Mouse (Mus musculus): Measurements from ENCODE around the gene Acin1. TPM values are rescaled to one million over a fixed set of nuclear protein-coding genes. Genes with fewer than 3 reads are reported as not detected.

Gene Acin1
- polyA plus RNA-seq (2012; ENCODE audit: low replicate concordance), result 173 and 343 TPM in 2 replicates

DNA sequence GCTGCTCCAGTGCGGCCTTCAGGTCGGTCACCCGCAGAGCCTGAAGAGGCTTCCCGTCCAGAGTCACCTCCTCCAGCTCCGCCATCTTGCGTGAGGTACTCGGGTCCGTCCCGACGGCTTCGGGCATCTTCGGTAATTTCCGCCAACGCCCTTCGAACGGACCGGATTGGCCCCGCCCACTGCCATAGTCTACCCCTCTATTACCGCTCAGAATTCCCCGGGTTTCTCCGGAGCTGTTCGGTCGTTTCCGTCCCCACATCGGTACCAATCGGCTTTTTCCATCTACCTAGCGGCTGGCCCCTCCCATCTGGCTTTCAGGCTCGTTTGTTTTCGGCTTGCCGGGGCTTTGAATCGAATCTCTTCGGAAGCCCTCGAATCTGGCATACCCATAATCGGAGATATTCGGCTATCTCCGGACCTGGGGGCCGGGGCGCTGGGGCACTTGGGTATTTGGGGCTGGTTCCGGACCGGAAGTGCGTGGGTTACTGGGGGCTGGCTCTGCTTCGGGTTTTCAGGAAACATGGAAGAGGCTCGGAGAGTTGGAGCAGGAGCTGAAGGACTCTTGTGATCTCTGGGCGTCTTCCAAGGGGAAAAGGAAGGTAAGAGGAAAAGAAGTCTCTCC is at the start of gene Acin1:
Gene Acin1, minus strand, starts transcription at position 410 of the 622 bp plus-strand sequence.

DNA sequence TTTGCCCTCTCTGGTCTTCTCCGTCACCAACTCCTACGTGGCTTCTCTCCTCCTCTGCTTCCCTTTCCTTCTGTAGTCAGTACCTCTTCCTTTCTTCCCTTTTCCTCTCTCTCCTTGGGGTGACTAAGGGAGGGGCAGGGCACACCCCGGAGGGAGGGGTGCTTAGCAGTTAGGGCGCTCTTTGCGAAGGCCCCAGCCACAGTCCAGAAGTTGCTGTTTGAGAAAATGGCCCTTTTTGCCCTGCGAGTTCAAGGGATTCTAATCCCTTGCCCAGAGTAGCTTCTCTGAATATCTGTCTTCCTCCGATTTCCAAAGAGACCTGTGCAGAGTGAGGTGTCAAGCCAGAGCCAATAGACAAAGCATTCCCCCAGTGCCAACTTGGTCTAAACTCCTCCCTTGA is 25.3 kb upstream of the Acin1 start, which contains the start of gene Cebpe:
Gene Cebpe, minus strand, starts transcription at position 101 of the 400 bp plus-strand sequence.

DNA sequence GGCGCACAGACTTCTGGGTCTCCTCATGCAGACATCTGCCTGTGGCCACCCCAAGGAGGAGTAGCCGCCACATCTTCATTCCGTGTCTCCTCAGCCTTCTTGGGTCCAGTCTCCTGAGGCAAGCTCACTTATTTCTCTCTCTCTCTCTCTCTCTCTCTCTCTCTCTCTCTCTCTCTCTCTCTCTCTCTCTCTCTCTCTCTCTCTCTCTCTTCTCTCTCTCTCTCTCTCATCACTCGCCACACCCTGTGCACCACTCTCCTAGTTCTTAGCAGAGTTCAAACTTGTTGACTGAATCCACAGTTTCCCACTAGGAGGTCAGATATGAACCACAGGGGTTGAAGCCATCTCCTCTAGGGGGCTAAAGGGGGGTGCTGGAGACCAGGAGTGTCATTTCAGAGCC is 12.0 kb upstream of the Acin1 start, which contains the start of gene Gm29776:
Gene Gm29776, minus strand, starts transcription at position 101 of the 400 bp plus-strand sequence.

DNA sequence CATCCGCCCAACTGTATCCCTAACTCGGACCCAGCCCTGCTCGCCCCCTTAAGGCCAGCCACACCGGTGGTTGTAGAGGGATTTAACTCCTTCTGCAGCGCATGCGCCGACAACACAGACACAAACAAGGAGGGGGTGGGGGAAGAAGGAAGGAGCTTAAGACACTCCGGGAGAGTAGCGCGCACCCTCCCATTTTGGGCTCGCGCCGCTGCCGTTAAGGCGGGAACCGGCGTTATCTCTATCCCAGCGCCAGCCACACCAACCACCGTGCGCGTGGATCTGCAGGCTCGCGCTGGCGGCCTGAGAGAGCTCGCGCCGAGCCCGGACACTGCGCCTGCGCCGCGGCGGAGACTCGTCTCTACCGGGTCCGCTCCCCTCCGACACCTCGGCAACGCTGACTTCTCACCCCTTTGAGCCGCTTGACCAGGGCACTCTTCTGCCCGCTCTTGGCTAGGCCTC is 639 bp downstream of the Acin1 start, which contains the start of gene 1700123O20Rik:
Gene 1700123O20Rik, plus strand, starts transcription at position 154 of the 459 bp plus-strand sequence.

DNA sequence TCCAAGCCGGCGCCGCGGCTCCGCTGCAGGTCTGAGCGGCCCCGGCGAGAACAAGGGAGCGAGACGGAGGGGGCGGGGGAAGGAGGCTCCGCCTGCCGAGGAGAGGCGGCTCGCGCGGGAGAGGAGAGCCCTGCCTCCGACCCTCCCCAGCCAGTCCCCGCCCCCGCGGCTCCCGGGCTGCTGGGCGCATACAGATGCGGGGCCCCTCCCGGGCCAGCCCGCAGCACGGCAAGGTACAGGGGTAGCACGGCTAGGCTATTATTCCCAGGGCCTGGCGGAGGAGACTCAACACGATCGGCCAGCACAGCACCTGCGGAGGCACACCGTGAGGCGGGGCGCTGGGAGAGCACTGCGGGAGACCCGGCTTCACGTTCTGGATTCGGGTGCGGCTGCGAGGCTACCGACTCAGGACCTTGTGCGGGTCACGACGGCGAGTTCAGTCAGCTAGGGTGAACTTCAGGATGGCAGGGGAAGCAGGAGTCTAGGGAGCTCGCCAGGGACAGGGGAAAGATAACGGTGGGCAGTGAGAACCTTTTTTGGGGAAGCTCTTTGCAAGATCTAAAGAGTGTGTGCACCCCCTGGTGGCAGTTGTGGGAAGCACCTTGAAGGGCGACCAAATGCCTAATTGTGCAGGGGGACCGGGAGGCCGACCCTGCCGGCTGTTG is 45.3 kb downstream of the Acin1 start, which contains the start of gene Cdh24:
Gene Cdh24, minus strand, starts transcription at position 60 of the 665 bp plus-strand sequence.

DNA sequence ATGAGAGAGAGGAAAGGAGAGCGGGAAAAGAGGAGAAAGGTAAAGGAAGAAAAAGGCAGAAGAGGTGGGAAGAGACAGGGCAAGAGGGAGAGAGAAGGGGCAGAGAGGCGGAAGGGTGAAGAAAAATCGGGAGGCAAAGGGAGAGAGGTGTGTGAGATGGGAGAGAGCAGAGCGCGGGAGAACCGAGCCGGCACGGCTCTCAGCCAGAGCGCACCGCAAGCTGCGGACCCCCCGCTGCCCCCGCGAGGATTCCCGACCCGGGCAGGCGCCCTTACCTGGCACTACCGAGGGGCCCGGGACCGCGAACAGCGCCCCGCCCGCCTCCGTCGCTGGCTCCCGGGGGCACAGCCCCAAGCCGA is 45.8 kb downstream of the Acin1 start, which contains the start of gene Gm17606:
Gene Gm17606, plus strand, starts transcription at position 7 of the 359 bp plus-strand sequence.

DNA sequence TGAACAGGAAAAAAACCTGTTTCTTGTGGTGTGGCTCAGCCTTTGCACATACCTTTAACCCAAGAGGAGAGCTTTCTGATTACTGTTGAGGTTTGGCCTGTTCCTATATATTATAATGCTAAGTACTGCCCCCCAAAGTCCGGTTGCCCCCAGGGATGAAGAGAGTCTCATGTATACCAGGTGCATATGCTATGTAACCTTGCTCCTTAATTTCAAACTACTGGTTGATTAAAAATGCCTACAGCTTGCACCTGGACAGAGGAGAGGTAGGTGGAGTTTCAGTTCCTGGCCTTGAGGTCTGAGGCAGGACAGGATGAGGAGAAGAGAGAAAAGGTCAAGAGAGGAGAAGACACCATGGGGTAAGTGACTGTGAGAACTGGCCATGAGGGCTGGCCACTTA is 65.6 kb downstream of the Acin1 start, which contains the start of gene Psmb11:
Gene Psmb11, plus strand, starts transcription at position 301 of the 400 bp plus-strand sequence.

DNA sequence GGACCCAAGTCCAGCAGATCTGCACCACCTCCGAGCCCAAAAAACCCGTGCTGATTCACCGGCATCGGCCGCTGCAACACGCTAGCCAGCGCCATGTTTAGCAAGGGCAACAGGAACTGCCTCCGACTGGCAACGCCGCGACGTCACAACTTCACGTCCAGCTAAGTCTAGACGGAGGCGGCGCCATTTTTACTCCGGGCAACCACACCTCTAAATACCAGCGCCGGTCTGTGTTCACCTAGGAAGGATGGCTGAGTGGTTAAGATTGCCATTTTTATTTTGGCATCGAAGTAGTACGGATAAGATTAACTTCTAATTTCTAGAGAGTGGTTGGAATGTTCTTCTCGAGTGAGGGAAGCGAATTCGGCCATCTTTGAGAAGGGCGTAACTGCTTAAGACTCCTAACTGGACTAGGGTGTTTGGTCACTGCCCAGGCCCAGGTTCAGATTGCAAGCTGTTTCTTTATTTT is 68.8 kb downstream of the Acin1 start, which contains the start of gene Psmb5:
Gene Psmb5, minus strand, starts transcription at position 126 of the 469 bp plus-strand sequence.

DNA sequence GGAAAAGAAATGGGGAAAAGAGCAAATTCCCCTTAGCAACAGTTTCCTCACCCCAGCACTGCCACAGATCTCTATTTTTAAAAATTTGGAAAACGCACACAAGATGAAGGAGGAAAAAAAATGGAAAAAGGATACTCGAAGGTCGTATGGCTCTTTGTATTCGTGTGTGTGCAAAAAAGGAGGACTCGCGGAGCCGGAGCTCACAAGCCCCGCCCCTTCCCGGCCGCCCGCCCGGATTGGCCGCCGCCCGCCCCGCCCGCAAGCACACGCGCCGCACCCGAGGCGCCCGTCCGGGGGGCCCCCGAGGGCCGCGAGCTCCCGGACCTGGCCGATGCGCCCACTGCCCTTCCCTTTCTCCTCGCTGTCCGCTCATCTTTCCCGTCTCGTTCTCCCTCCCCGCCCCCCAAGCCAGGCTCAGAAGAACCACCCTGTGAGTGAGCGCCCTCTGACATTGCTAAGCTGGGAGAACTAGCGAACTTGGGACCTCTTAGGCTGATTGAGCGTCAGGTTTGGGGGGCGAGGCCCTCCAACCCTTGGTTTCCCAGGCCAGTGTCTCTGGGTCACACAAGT is 80.9 kb downstream of the Acin1 start, which contains the start of gene 4931414P19Rik:
Gene 4931414P19Rik, minus strand, starts transcription at position 242 of the 570 bp plus-strand sequence.

Other genes starting within 250 kb of the Acin1 start
- gene Lrp10, start 222.8 kb downstream of the Acin1 start, polyA plus RNA-seq (2012; ENCODE audit: low replicate concordance), result 496 and 711 TPM in 2 replicates
- gene Rem2, start 210.8 kb downstream of the Acin1 start, polyA plus RNA-seq (2012; ENCODE audit: low replicate concordance), result 1.6 and 2.7 TPM in 2 replicates
- gene Prmt5, start 169.4 kb downstream of the Acin1 start, polyA plus RNA-seq (2012; ENCODE audit: low replicate concordance), result 96.6 and 164 TPM in 2 replicates
- 15.6 and 36.3 TPM in 2 replicates for gene Haus4, start 132.3 kb downstream of the Acin1 start, polyA plus RNA-seq (2012; ENCODE audit: low replicate concordance)
- gene Ajuba, start 109.4 kb downstream of the Acin1 start, polyA plus RNA-seq (2012; ENCODE audit: low replicate concordance), result 0.08 and 0.12 TPM in 2 replicates
- 2.6 and 13.9 TPM in 2 replicates for gene 4931414P19Rik, start 80.9 kb downstream of the Acin1 start, polyA plus RNA-seq (2012; ENCODE audit: low replicate concordance)
- 112 and 139 TPM in 2 replicates for gene Psmb5, start 68.9 kb downstream of the Acin1 start, polyA plus RNA-seq (2012; ENCODE audit: low replicate concordance)
- gene Psmb11, start 65.5 kb downstream of the Acin1 start, polyA plus RNA-seq (2012; ENCODE audit: low replicate concordance), result not detected in 2 replicates
- gene Gm17606, start 46.0 kb downstream of the Acin1 start, polyA plus RNA-seq (2012; ENCODE audit: low replicate concordance), result not detected in 2 replicates
- 2.7 and 4.7 TPM in 2 replicates for gene Cdh24, start 45.6 kb downstream of the Acin1 start, polyA plus RNA-seq (2012; ENCODE audit: low replicate concordance)
- 21.9 and 24.6 TPM in 2 replicates for gene 1700123O20Rik, start 715 bp downstream of the Acin1 start, polyA plus RNA-seq (2012; ENCODE audit: low replicate concordance)
- not detected in 2 replicates for gene Gm29776, start 11.9 kb upstream of the Acin1 start, polyA plus RNA-seq (2012; ENCODE audit: low replicate concordance)
- 1.6 and 3.1 TPM in 2 replicates for gene Cebpe, start 25.2 kb upstream of the Acin1 start, polyA plus RNA-seq (2012; ENCODE audit: low replicate concordance)
- 19.6 and 21.8 TPM in 2 replicates for gene Slc7a8, start 95.0 kb upstream of the Acin1 start, polyA plus RNA-seq (2012; ENCODE audit: low replicate concordance)
- gene Rnf212b, start 127.2 kb upstream of the Acin1 start, polyA plus RNA-seq (2012; ENCODE audit: low replicate concordance), result not detected in 2 replicates
- gene Homez, start 184.0 kb upstream of the Acin1 start, polyA plus RNA-seq (2012; ENCODE audit: low replicate concordance), result 0.86 and 0.91 TPM in 2 replicates
- 1.2 TPM in 2 replicates for gene Ppp1r3e, start 190.6 kb upstream of the Acin1 start, polyA plus RNA-seq (2012; ENCODE audit: low replicate concordance)
- gene Bcl2l2, start 196.4 kb upstream of the Acin1 start, polyA plus RNA-seq (2012; ENCODE audit: low replicate concordance), result 48.9 and 77.3 TPM in 2 replicates
- 10.1 and 11.1 TPM in 2 replicates for gene Gm20521, start 196.5 kb upstream of the Acin1 start, polyA plus RNA-seq (2012; ENCODE audit: low replicate concordance)
- gene Pabpn1, start 205.6 kb upstream of the Acin1 start, polyA plus RNA-seq (2012; ENCODE audit: low replicate concordance), result 165 and 331 TPM in 2 replicates
- 1.7 and 2.0 TPM in 2 replicates for gene Slc22a17, start 226.2 kb upstream of the Acin1 start, polyA plus RNA-seq (2012; ENCODE audit: low replicate concordance)
- gene Efs, start 239.2 kb upstream of the Acin1 start, polyA plus RNA-seq (2012; ENCODE audit: low replicate concordance), result 0.27 and 0.41 TPM in 2 replicates
- not detected in 2 replicates for gene Il25, start 245.8 kb upstream of the Acin1 start, polyA plus RNA-seq (2012; ENCODE audit: low replicate concordance)
- not detected in 2 replicates for gene Cmtm5, start 249.3 kb upstream of the Acin1 start, polyA plus RNA-seq (2012; ENCODE audit: low replicate concordance)

Data from leukemia stem cell, adult 10-12 weeks (primary cell).